Mouse (Mus musculus) lung, embryonic 15.5 days (tissue): ENCODE measurements around the gene Chic1. TPM values are rescaled to one million over a fixed set of nuclear protein-coding genes. Genes with fewer than 3 reads are reported as not detected.

Experiments
- ATAC-seq: fragments of 200-750 bp; cut with Nextera tagmentation; 2 replicates; pipeline ENCODE4 v1.8.0; 2017; ENCODE audit warnings: moderate number of reproducible peaks, borderline replicate concordance; ENCODE audit not compliant: low FRiP score, low TSS enrichment; ENCODE audit errors: extremely low read depth
- H3K27ac ChIP-seq: fragments of 300-500 bp; sonication (generic); 2 replicates; pipeline ENCODE4 v1.5.1; 2015; ENCODE audit warnings: moderate library complexity, mild to moderate bottlenecking, inconsistent platforms
- H3K27me3 ChIP-seq: fragments of 300-500 bp; sonication (generic); 2 replicates; pipeline ENCODE4 v1.6.1; 2015; ENCODE audit warnings: inconsistent platforms
- H3K36me3 ChIP-seq: fragments of 300-500 bp; sonication (generic); 2 replicates; pipeline ENCODE4 v1.6.1; 2015; ENCODE audit warnings: inconsistent platforms
- H3K4me1 ChIP-seq: fragments of 300-500 bp; sonication (generic); 2 replicates; pipeline ENCODE4 v1.6.1; 2015; ENCODE audit warnings: inconsistent platforms
- H3K4me2 ChIP-seq: fragments of 300-500 bp; sonication (generic); 2 replicates; pipeline ENCODE4 v1.6.1; 2015; ENCODE audit warnings: inconsistent platforms, mild to moderate bottlenecking, moderate library complexity
- H3K4me3 ChIP-seq: fragments of 300-500 bp; sonication (generic); 2 replicates; pipeline ENCODE4 v1.5.1; 2015; ENCODE audit warnings: mild to moderate bottlenecking, inconsistent platforms
- H3K9ac ChIP-seq: fragments of 300-500 bp; sonication (generic); 2 replicates; pipeline ENCODE4 v1.6.1; 2015; ENCODE audit warnings: inconsistent platforms
- H3K9me3 ChIP-seq: fragments of 300-500 bp; sonication (generic); 2 replicates; pipeline ENCODE4 v1.6.1; 2016; ENCODE audit warnings: inconsistent platforms
- WGBS: fragments of 180-500 bp; shearing (Covaris S2); methylation state at CpG from one replicate; pipeline ENCODE4 v1.1.7; 2015; 5-methylcytosine and 5-hydroxymethylcytosine counted together
- polyA plus RNA-seq: library from polyadenylated mRNA; unstranded; fragments of >200 nt; fragmentation: Nextera tagmentation; extraction: Ambion mirVana; gene quantifications from 2 replicates; pipeline ENCODE4 v1.2.1, GENCODE M21; 2015

Chic1 gene
- 2.3 and 2.9 TPM in 2 replicates for polyA plus RNA-seq

DNA sequence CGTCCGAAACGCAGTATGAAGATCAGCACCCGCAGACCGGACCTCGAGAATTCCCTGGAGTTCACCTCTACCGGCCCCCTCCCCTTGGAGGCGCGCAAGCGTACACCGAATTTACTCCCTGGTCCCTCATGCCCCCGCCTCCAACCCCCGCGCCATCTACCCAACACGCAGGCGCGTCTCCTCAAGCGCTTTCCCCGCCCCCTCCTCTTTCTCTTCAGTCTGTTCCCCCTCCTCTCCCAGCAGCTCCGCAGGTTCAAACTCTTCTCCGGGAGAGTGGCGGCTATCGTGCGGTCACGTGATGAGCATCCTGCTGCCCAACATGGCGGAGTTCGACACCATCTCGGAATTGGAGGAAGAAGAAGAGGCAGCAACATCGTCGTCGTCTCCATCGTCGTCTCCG is at the start of gene Chic1:
TSS of gene Chic1 (plus strand) at position 190 of the 400 bp plus-strand sequence.
- Histone ChIP-seq H3K4me1 (no peaks in the 10 kb centered on the region), H3K4me3 (peak within 1 kb of the TSS; percentile 57), H3K9me3 (no peaks in the 10 kb centered on the region), H3K27ac (no peak within 1 kb of the TSS), H3K27me3 (peaks cover 48% of the 10 kb centered on the region), H3K4me2 (peak within 1 kb of the TSS; percentile 57), H3K36me3 (no peaks in the 10 kb centered on the region), H3K9ac (peak within 1 kb of the TSS; percentile 43)
- ATAC-seq: peak; percentile 90
- 10% methylated on average over 31 of the region's 34 CpGs for WGBS

DNA sequence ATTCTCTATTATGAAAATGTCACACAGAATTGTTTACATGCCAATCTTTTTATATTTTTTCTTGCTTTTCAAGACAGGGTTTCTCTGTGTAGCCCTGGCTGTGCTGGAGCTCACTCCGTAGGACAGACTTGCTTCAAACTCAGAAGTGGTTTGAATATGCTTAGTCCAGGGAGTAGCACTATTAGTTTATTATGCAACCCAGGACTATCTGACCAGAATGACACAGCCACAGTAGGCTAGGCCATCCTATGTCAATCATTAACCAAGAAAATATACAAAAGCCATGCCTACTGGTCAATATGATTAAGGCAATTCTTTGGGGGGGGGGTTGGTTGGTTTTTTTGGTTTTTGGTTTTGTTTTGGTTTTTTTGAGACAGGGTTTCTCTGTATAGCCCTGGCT is 48.0 kb upstream of the Chic1 start:
- WGBS: 82% methylated on average over 1 of the region's 1 CpGs
- Histone ChIP-seq H3K4me2 (no peak overlapping the region), H3K4me3 (no peak overlapping the region), H3K4me1 (no peaks in the 10 kb centered on the region), H3K27me3 (peaks cover 25% of the 10 kb centered on the region), H3K27ac (no peak overlapping the region), H3K9ac (no peak overlapping the region), H3K9me3 (no peaks in the 10 kb centered on the region), H3K36me3 (no peaks in the 10 kb centered on the region)
- ATAC-seq: no peak

DNA sequence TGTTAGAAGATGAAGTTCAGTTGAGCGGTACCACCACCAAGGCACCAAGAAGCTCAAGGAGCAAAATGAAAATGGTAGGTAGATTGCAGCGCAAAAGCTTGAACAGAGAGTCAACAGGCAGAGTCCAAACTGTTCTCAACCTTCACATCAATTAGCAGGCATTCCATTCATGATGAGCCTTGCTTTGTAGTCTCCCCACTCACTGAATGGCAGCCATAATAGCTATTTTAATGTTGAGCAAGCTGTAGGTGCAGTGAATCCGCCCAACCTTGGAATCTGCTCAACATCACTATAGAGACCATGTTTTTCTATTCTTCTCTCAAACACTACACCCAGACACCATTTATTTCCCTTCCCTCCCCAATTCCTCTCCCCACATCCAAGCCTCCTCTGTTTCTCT is 44.6 kb upstream of the Chic1 start:
- no peak for ATAC-seq
- WGBS: 80% methylated on average over 3 of the region's 3 CpGs
- H3K9ac ChIP-seq: no peak overlapping the region
- peaks cover 20% of the 10 kb centered on the region for H3K27me3 ChIP-seq
- H3K4me3 ChIP-seq: no peak overlapping the region
- H3K9me3 ChIP-seq: no peaks in the 10 kb centered on the region
- no peak overlapping the region for H3K27ac ChIP-seq
- no peak overlapping the region for H3K4me2 ChIP-seq
- H3K4me1 ChIP-seq: no peaks in the 10 kb centered on the region
- H3K36me3 ChIP-seq: no peaks in the 10 kb centered on the region

DNA sequence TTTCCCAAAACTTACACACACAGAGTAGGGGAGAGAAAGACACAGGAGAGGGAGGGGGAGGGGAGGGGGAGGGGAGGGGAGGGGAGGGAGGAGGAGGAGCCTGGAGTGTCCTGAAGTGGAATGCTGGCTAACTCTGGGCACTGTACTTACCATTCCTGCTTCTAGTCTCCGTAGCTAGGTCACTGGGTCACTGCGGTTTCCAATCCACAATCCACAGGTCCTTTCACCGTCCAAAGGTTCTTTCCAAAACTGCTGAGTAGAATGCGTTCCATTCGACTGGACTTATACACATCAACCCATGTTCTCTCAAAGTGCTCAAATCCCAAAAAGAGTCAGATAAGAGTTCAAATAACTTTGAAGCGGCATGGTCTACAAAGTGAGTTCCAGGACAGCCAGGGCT is 42.1 kb upstream of the Chic1 start:
- Histone ChIP-seq H3K4me3 (no peak overlapping the region), H3K9ac (no peak overlapping the region), H3K27ac (no peak overlapping the region), H3K27me3 (peaks cover 40% of the 10 kb centered on the region), H3K9me3 (no peaks in the 10 kb centered on the region), H3K36me3 (no peaks in the 10 kb centered on the region), H3K4me2 (no peak overlapping the region), H3K4me1 (no peaks in the 10 kb centered on the region)
- WGBS: 67% methylated on average over 6 of the region's 6 CpGs
- ATAC-seq: no peak

DNA sequence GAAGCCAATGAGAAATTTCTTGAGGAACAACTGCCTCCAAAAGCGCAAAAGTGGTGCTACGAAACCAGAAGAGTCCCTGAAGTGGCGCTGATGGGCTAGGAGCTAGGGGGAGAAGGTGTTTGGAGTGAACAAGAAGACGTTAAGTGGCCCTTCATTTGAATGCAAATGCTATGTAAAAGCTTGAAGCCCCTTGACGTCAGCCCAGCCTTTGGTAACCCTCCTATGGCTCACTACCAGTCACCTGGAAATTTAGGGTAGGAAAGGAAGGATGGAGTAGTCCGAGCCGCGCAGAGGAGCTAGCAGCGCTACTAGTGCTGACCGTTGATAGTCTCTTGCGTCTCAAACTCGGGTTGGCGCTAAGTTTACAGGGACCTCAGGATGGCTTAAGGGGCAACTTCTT is 35.1 kb upstream of the Chic1 start, which contains the start of gene Cdx4:
TSS of gene Cdx4 (plus strand) at position 253 of the 400 bp plus-strand sequence.
- no peak for ATAC-seq
- Histone ChIP-seq H3K27ac (no peak within 1 kb of the TSS), H3K36me3 (no peaks in the 10 kb centered on the region), H3K9ac (no peak within 1 kb of the TSS), H3K27me3 (peaks cover 71% of the 10 kb centered on the region), H3K4me1 (no peaks in the 10 kb centered on the region), H3K4me2 (peak within 1 kb of the TSS; percentile 33), H3K9me3 (no peaks in the 10 kb centered on the region), H3K4me3 (no peak within 1 kb of the TSS)
- WGBS: 10% methylated on average over 13 of the region's 13 CpGs

DNA sequence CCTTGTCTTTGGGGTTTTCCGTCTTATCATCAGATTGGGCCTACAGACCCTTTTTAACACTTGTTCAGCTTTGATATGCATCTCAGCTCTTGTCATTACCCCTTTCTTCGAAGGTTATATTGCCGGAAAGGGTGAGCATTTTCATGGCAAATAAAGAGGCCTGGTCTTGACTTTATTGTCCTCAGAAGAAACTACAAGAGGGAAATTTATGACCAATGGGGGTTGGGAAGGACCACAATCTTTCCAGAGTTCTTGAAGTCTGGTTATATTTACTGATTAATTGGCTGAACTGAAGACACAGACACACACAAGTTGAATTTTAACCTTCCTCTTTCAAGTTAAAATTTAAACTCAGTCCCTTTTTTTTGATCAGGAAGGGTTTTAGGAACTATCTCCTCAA is 30.4 kb upstream of the Chic1 start:
- H3K9me3 ChIP-seq: no peaks in the 10 kb centered on the region
- no peak overlapping the region for H3K4me2 ChIP-seq
- peaks cover 64% of the 10 kb centered on the region for H3K27me3 ChIP-seq
- H3K27ac ChIP-seq: no peak overlapping the region
- no peak for ATAC-seq
- 67% methylated on average over 3 of the region's 3 CpGs for WGBS
- H3K9ac ChIP-seq: no peak overlapping the region
- no peak overlapping the region for H3K4me3 ChIP-seq
- no peaks in the 10 kb centered on the region for H3K4me1 ChIP-seq
- H3K36me3 ChIP-seq: no peaks in the 10 kb centered on the region

DNA sequence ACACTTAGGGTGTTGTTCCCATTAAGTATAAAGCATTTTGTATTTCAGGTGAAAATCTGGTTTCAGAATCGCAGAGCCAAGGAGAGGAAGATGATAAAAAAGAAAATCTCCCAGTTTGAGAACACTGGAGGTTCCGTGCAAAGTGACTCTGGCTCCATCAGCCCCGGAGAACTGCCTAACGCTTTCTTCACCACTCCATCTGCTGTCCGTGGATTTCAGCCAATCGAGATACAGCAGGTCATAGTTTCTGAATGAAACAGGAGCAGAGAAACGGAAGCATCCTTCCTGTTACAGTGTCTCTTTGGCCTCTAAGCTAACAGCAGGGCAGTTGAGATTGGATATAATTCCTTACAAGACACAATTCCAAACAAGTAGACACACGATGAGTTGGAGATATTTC is 26.9 kb upstream of the Chic1 start:
- WGBS: 58% methylated on average over 8 of the region's 8 CpGs
- no peak for ATAC-seq
- H3K4me1 ChIP-seq: no peaks in the 10 kb centered on the region
- no peak overlapping the region for H3K9ac ChIP-seq
- H3K9me3 ChIP-seq: no peaks in the 10 kb centered on the region
- H3K4me3 ChIP-seq: no peak overlapping the region
- H3K4me2 ChIP-seq: no peak overlapping the region
- H3K27ac ChIP-seq: no peak overlapping the region
- H3K27me3 ChIP-seq: peaks cover 49% of the 10 kb centered on the region
- no peaks in the 10 kb centered on the region for H3K36me3 ChIP-seq

DNA sequence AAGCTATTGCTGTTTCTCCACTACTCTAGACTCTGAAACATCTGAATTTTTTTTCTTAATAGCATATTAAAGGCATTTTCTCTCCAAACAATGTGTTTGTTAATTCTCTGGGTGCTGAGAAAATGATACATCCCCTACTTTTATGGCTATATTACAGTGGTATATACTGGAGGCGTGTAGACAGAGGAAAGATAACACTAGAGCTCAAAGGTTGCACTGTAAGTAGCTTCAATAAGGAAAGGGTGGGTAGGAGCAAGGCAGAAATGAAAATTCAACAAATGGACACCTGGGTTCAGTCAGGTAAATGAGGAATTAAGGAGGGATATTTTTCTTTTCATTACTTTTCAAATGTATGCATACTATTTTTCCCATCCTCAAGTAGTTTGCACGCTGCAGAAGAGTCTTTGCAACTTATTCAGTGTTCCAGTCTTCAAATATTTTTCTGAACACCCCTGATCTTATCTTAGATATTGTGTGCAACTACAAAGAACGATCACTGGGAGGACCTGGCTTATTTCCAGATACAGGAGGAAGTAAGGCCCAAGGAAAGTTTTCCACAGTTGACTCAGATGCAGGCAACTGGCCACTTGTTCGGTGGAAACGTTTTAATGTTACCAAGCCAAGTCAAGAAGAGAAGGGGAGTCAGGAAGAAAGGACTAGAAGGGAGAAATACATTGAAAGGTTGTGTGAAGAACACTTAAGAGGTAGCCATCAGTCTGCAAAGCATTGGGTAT is 25.0 kb upstream of the Chic1 start:
- WGBS: 42% methylated on average over 5 of the region's 5 CpGs
- no peak overlapping the region for H3K9ac ChIP-seq
- H3K4me2 ChIP-seq: no peak overlapping the region
- H3K36me3 ChIP-seq: no peaks in the 10 kb centered on the region
- no peak overlapping the region for H3K27ac ChIP-seq
- H3K4me3 ChIP-seq: no peak overlapping the region
- H3K4me1 ChIP-seq: no peaks in the 10 kb centered on the region
- ATAC-seq: no peak
- peaks cover 43% of the 10 kb centered on the region for H3K27me3 ChIP-seq
- no peaks in the 10 kb centered on the region for H3K9me3 ChIP-seq

DNA sequence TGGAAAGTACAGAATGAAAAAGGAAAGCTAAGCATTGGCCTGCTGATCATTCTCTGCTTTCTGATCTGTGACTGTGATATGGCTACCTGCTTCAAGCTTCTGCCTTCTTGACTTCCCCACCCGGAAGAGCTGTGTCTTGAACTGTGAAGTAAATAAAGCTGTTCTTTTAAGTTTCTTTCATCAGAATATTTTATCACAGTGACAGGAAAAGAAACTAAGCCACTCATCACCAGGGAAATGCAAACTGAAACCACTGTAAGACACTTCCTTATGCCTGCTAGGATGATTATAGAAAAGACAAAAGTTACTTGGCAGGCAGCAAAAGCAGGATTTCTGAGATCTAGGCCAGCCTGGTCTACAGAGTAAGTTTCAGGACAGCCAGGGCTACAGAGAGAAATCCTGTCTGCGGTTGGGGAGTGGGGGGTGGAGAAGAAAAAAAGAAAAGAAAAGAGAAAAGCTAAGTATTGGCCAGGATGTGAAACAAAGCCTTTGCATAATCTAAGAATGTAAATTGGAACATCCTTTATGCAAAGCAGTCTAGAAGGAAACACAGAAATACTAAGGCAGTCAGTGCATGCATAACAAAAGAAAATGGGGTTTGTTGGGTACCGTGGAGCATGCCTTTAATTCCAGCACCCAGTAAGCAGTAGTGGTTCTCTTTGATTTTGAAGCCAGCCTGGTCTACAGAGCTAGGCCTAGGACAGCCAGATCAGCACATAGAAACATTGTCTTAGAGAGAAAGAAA is 14.7 kb upstream of the Chic1 start:
- ATAC-seq: no peak
- no peak overlapping the region for H3K4me3 ChIP-seq
- 62% methylated on average over 3 of the region's 3 CpGs for WGBS
- H3K9ac ChIP-seq: no peak overlapping the region
- H3K9me3 ChIP-seq: no peaks in the 10 kb centered on the region
- H3K4me1 ChIP-seq: no peaks in the 10 kb centered on the region
- peaks cover 14% of the 10 kb centered on the region; the same call in 1 of the 2 replicates for H3K27me3 ChIP-seq
- no peak overlapping the region for H3K4me2 ChIP-seq
- H3K27ac ChIP-seq: no peak overlapping the region
- H3K36me3 ChIP-seq: no peaks in the 10 kb centered on the region

DNA sequence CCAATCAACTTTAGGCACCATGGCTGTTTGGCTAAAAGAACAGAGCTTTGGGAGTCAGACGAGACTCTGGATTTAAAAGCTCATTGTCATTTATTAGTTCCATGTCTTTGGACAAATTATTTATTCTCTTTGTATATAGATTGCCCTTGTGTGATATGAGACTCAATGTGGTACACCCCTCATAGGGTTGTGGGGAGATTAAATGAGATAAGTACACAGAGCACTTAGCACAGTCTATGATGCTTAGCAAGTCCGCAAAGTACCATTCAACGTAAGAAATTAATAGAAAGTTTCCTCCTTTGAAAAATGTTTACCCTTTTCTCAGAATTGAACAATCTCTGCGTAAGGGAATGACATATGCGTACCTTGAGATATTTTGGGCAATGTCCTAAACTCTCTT is 492 bp upstream of the Chic1 start:
- H3K27me3 ChIP-seq: peaks cover 53% of the 10 kb centered on the region
- no peak for ATAC-seq
- peak overlapping the region; percentile 57 for H3K4me2 ChIP-seq
- H3K36me3 ChIP-seq: no peaks in the 10 kb centered on the region
- peak overlapping the region; percentile 57 for H3K4me3 ChIP-seq
- WGBS: 40% methylated on average over 5 of the region's 5 CpGs
- H3K4me1 ChIP-seq: no peaks in the 10 kb centered on the region
- H3K27ac ChIP-seq: no peak overlapping the region
- no peaks in the 10 kb centered on the region for H3K9me3 ChIP-seq
- no peak overlapping the region for H3K9ac ChIP-seq

DNA sequence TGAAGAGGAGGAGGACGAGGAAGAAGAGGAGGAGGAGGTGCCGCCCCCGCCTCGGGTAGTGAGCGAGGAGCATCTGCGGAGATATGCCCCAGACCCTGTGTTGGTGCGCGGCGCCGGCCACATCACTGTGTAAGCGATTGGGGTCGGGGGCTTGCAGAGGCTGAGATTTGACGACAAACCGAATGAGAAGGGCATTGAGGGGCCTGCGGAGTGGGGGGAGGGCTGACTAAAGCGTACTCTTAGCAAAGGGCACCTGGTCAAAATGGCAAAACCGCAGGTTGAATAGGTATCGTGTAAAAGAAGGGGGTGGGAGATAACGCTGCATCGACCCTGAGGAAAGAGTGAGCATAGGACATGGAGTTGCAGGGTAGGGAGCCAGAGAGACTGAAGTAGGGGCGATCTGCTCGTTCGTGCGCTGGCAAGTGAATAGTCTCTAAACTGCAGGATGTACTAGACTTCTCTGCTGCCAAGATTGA is 523 bp downstream of the Chic1 start:
- Histone ChIP-seq H3K9ac (peak overlapping the region; percentile 43), H3K27ac (no peak overlapping the region), H3K36me3 (no peaks in the 10 kb centered on the region), H3K9me3 (no peaks in the 10 kb centered on the region), H3K4me2 (peak overlapping the region; percentile 57), H3K4me3 (peak overlapping the region; percentile 57), H3K4me1 (no peaks in the 10 kb centered on the region), H3K27me3 (peaks cover 47% of the 10 kb centered on the region)
- WGBS: 10% methylated on average over 24 of the region's 24 CpGs
- peak; percentile 82 for ATAC-seq

DNA sequence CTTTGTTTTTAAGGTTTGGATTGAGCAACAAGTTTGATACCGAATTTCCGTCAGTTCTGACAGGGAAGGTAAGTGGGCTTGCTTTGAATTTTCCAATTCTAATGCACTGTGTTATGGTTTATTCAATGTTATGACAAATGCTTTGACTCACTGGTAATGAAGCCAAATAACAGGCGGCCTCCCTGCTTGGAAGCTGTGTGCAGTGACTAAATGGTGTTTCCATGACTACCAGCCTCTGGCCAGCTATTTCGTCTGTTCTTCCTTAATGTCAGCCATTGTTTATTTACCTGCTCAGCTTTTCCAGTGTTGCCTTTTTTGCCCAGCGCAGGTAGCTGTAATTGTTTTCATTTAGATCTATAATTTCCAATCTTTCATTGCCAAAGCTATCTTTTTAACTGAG is 9.9 kb downstream of the Chic1 start:
- no peaks in the 10 kb centered on the region for H3K36me3 ChIP-seq
- no peak for ATAC-seq
- no peak overlapping the region for H3K9ac ChIP-seq
- H3K9me3 ChIP-seq: no peaks in the 10 kb centered on the region
- no peak overlapping the region for H3K4me3 ChIP-seq
- H3K27ac ChIP-seq: no peak overlapping the region
- WGBS: 55% methylated on average over 5 of the region's 5 CpGs
- peaks cover 14% of the 10 kb centered on the region; the same call in 1 of the 2 replicates for H3K27me3 ChIP-seq
- H3K4me2 ChIP-seq: no peak overlapping the region
- no peaks in the 10 kb centered on the region for H3K4me1 ChIP-seq
